Mouse (Mus musculus) embryonic fibroblast, embryonic 13.5 days (primary cell): Measurements from ENCODE around the gene Pnma1.

Source experiments
- CTCF ChIP-seq: IDR thresholded peaks from 2 replicates; pipeline ENCODE4 v1.5.1; 2011; ENCODE audit warnings: mild to moderate bottlenecking, control low read depth, low read length, moderate library complexity, borderline replicate concordance; ENCODE audit not compliant: insufficient read depth
- POLR2A ChIP-seq: IDR thresholded peaks from 2 replicates; pipeline ENCODE4 v1.6.1; 2011; ENCODE audit warnings: low read depth, mild to moderate bottlenecking, control low read depth, low read length, moderate library complexity

DNA sequence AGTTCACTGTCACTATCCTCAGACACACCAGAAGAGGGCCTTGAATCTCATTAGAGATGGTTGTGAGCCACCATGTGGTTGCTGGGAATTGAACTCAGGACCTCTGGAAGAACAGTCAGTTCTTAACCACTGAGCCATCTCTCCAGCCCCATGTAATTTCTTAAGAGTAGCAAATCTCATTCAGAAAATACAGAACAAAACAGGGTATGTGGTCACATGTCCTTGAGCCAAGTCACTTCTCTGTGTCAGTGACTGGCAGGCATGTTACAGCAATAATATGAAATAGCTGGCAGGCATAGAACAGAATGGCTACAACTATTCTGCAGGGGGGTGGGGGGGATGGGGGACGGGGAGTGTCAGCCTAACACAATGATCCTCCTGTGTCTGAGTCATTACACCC is 48.2 kb downstream of the Pnma1 start:
- TF ChIP-seq POLR2A (no peak), CTCF (no peak)
